Mouse (Mus musculus): ENCODE measurements around the gene Zfp985. TPM values are rescaled to one million over a fixed set of nuclear protein-coding genes. Genes with fewer than 3 reads are reported as not detected.

The Zfp985 gene
- not detected for total RNA-seq (2023)

DNA sequence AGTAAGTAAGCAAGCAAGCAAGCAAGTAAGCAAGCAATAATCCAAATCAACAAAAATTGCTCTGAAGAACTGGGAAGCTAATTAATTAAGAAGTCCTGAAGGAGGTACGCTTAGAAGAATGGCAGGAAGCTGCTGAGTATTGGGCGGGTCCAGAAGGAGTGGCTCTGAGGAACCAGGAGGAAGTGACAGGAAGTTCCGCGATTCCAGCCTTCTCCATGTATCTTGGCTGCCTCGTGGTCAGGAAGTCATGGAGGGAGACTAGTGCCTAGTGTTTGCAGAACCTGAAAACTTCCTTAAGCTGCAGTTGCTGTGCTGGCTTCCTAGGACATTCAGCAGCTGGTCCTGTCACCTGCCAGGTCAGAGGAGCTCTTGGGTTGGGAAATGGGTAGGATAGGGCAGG is at the start of gene Zfp985:
Gene Zfp985, plus strand, starts transcription at position 207 of the 400 bp plus-strand sequence.

DNA sequence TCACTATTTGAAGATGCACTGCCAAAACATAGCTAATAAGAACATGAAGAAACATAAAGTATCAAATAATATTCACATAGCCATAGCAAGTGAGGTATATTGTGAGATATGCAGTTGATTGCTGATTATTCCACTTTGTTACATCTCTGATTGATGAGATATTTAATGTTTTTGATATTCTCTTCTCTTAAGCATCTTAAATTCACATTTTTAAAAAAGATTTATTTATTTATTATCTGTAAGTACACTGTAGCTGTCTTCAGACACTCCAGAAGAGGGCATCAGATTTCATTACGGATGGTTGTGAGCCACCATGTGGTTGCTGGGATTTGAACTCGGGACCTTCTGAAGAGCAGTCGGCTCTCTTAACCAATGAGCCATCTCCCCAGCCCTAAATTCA is 13.2 kb upstream of the Zfp985 start, which contains the start of gene Gm16503:
Gene Gm16503, plus strand, starts transcription at position 301 of the 400 bp plus-strand sequence.

Other genes starting within 250 kb of the Zfp985 start
- gene Zfp988, start 247.6 kb upstream of the Zfp985 start, total RNA-seq (2023) = not detected
- not detected for gene Zfp978, start 192.0 kb upstream of the Zfp985 start, total RNA-seq (2023)
- gene Zfp982, start 60.9 kb upstream of the Zfp985 start, total RNA-seq (2023) = 1 to 10 TPM in 1 of 2 experiments, under 1 TPM in 1; 0.66 to 1.6 TPM
- gene Gm16503, start 13.1 kb upstream of the Zfp985 start, total RNA-seq (2023) = under 1 TPM in 1 of 2 experiments, not detected in 1; 0.11 TPM
- under 1 TPM in 1 of 2 experiments, not detected in 1; 0.26 TPM for gene Zfp979, start 89.2 kb downstream of the Zfp985 start, total RNA-seq (2023)
- not detected for gene Zfp534, start 149.3 kb downstream of the Zfp985 start, total RNA-seq (2023)

Measured in neutrophil, adult 83 days (primary cell).